Mouse (Mus musculus): ENCODE measurements around the gene Ybx2.
"Not testable (repeated sequence)": the region's sequence is repeated elsewhere in the genome, so short reads cannot be mapped to it uniquely, and the experiment has no call there.

Ybx2 gene

GRCm38 (mm10) chr11:69915667-69916627, 19.6 kb upstream of the Ybx2 start:
- no peak for DNase-seq

GRCm38 (mm10) chr11:69916652-69917378, 18.8 kb upstream of the Ybx2 start:
- not testable (repeated sequence) for DNase-seq

DNA sequence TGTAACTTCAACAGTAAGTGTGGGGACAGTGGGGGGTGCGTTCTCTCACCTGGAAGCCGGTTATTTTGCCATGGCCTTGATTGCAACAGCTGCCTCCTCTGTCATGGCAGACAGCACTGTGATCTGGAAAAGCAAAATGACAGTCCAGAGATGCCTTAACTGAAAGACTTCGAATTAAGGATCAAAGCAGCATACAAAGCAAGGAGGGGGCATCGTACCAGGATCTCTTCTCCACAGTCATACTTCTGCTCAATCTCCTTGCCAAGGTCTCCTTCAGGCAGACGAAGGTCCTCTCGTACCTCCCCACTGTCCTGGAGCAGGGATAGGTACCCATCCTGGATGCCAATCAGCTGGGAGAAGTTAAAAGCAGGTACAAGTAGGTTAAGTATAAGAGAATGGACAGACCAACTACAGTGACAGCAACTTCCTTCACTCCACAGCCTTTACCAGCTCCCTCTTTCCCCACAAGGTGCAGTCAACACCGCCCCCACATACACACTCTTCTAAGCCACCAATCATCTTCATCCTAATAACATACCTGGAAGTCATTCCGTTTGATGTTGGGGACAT, 18.1 kb upstream of the Ybx2 start:
- DNase-seq, result no peak

DNA sequence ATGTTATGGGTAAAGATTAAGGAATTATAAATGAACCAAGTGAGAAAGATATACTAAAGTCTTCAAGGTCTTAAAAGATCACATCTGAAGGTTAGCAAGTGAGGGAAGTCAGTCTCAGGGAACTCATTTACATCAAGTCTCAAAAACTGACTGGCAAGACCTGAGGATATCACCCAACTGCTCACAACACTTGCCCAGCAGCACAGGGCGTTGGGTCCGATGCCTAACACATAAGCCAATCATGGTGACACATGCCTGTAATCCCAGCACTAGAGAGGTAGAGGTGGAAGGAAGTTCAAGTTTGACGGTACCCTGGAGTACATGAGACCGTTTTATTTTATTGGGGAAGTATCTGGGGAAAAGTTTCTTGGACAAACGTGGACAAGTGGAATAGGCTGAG, 17.5 kb upstream of the Ybx2 start:
- no peak for DNase-seq

GRCm38 (mm10) chr11:69919053-69919452, 16.5 kb upstream of the Ybx2 start:
- DNase-seq, result no peak

GRCm38 (mm10) chr11:69919661-69920265, 15.8 kb upstream of the Ybx2 start:
- DNase-seq, result no peak

DNA sequence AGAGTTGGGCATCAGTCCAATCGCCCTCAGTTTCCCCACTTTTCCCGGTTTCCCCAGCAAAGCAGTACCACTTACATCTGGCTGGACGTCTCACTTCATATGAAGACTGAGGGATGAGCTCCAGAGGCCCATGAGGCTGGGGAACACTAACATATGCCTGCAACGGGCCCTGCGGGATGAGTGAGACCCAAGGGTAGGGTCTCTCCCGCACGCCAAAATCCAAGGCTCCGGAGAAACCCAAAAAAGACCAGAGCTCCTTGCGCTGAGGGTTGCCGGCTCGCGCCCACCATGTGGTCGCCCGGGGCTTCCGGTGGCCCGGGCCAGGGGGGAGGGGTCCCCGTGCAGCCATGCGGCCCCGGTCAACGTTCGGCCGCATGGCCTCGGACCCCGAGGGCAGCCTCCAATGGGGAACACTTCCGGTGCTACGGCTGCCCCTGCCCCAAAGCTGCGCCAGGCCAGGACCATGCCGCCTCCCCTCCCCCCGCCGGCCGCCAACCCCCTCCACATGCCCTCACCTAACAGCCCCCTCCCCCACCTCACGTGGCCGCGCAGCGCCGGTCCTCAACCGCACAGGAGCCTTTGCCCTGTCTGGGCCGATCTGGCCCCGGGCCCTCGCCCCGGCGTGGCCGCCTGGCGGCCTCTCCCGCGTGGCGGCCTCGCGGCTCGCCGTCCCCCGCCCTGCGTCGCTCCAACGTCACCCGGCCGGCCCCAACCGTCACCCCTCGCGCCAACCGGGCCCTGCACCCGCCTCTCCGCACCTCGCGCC, 15.1 kb upstream of the Ybx2 start:
- DNase-seq, result no peak

DNA sequence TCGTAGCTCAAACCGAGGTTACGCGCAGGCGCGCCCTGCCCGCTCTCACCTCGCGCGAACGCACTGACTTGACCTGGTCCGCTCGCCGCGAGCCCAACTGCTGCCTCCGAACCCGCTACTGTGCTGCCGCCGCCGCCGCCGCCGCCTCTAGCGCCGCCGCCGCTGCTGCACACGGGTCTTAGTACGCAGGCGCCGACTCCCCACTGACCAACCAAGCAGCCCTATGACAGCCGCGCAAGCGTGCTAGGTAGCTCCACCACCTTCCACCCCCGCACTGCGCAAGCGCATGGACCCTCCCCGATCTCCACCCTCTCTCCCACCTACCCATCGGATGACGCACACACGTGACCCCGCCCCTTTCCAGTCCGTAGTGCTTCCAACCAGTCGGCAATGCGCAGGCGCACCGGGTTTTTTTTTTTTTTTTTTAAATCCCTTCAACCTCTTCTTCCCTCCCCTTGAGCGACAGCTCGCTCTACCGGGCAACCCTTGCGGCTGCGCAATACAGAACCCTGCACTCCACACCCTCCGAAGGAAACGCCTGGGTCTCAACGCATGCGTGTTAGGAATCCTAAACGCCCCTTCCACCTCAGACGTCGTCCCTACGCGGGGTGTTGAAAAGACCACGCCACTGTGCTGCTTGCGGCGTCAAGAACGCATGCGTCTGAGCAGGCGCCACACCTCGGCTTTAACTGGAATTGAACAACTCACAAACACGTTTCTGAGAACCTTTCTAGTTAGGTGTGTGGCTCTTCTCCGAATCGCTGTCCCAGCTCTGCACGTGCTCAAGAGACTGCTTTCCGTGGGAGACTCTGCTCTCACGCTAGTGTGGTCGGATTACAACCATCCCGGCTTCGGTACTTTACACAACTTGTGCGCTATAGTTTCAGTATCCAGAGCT, 14.2 kb upstream of the Ybx2 start, which contains the start of gene Eif5a:
Eif5a (minus strand) TSS at position 845 of the 898 bp plus-strand sequence.
- DNase-seq, result peak; percentile 100

GRCm38 (mm10) chr11:69922012-69922756, 13.4 kb upstream of the Ybx2 start:
- DNase-seq, result no peak

GRCm38 (mm10) chr11:69922796-69923195, 12.8 kb upstream of the Ybx2 start:
- DNase-seq, result no peak

DNA sequence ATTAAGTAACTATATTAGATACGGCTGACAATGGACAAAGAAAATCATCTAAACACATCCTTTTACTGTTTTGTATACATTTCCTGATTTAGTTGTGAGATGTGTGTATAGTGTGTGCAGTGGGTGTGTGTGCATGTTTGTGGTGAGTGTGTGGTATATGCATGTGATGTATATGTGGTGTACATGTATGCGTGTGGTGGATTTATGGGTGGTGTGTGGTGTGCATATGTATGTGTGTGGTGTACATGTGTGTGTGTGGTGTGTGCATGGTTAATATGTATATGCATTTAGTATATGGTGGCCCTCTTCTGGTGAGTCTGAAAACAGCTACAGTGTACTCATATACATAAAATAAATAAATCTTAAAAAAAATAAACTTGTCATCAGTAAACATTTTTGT, 8.1 kb upstream of the Ybx2 start:
- no peak for DNase-seq

- no peak for DNase-seq
These were observed 5.9 kb upstream of the Ybx2 start for GRCm38 (mm10) chr11:69929712-69930111.

GRCm38 (mm10) chr11:69930176-69930575, 5.4 kb upstream of the Ybx2 start:
- not testable (repeated sequence) for DNase-seq

DNA sequence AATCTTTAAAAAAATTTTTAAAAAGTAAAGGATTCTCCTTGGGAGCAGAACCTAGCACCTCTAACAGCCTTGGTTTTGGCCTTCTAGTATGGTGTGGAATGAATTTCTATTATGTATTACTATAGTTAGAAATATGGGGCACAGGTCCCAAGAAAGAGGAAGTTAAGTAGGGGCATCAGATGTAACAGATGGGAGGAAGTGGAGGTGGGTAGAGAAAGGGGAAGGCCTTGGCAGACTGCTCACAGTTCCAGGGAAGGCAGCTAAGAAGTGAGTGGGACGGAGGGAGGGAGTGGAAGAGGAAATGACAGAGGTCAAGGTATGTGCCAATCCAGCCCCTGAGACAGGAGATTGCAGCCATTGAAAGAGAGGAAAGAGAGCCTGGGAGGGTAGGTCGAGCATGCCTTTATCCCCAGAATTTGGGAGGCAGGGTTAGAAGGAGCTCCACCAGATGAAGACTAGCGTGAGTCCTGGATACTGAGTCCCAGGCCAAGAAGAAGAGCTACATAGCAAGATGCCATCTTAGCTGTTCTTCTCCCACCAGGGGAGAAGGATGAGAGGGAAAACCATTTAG, 4.5 kb upstream of the Ybx2 start:
- DNase-seq, result no peak

DNA sequence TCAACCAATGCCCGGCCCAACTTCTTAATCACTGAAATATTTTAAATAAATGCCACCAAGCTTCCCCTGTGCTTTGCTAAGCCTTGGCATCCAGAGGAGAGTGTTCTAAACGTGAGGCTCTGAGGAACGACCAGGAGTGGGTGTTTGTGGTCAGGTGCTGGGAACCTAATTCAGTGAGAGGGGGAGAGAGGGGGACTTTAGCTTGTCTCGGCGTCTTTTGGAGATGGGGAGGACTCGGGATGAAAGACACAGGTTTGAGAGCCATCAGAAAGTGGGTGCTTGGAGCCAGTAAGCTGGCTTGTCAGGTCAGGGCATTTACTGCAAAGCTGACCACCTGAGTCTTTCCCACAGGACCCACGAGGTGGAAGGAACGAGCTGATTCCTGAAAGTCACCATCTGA, 3.8 kb upstream of the Ybx2 start:
- no peak for DNase-seq

- DNase-seq, result no peak
These were observed 3.3 kb upstream of the Ybx2 start for GRCm38 (mm10) chr11:69932254-69932653.

DNA sequence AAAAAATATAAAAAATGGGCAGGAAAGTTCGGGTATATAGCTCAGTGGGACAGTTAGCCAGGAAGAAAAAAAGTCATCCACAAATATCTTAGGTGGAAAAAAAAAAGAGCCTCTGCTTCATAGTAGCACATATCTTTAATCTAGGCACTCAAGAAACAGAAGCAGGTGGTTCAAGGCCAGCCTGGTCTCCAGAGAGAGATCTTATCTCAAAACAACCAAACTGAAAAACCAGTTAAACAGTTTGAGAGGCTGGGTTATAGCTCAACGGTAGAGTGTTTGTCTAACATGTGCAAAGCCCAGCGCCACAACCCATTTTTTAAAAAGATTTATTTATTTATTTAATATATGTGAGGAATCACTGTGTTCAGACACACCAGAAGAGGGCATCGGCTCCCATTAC, 2.5 kb upstream of the Ybx2 start:
- no peak for DNase-seq

- peak; percentile 91 for DNase-seq
These were observed 1.4 kb upstream of the Ybx2 start for GRCm38 (mm10) chr11:69934169-69934568.

GRCm38 (mm10) chr11:69934681-69935080, 915 bp upstream of the Ybx2 start:
- no peak for DNase-seq

DNA sequence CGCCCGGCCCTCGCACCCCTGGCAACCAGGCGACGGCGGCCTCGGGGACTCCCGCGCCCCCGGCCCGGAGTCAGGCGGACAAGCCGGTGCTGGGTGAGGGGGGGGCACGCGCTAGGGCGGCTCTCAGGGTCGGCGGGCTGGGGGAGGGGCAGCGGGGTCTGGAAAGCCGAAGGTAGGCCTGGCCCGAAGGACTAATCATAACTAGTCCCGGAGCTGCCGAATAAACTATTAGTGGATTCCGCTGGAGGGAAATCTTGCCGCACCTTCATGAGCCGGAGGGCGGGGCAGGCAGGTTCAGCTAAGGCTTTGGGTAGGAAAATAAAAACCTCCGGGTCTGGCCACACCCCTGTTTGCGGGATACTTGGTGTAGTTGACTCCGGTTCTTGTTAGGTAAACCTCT, 560 bp downstream of the Ybx2 start:
- DNase-seq, result no peak

All from cerebellum, adult 8-10 months (tissue).